Mouse (Mus musculus) embryonic fibroblast, embryonic 13.5 days (primary cell): Measurements from ENCODE around the gene Ascc3.

ENCODE experiments used
- CTCF ChIP-seq: IDR thresholded peaks from 2 replicates; pipeline ENCODE4 v1.5.1; 2011; ENCODE audit warnings: mild to moderate bottlenecking, control low read depth, low read length, moderate library complexity, borderline replicate concordance; ENCODE audit not compliant: insufficient read depth
- POLR2A ChIP-seq: IDR thresholded peaks from 2 replicates; pipeline ENCODE4 v1.6.1; 2011; ENCODE audit warnings: low read depth, mild to moderate bottlenecking, control low read depth, low read length, moderate library complexity

DNA sequence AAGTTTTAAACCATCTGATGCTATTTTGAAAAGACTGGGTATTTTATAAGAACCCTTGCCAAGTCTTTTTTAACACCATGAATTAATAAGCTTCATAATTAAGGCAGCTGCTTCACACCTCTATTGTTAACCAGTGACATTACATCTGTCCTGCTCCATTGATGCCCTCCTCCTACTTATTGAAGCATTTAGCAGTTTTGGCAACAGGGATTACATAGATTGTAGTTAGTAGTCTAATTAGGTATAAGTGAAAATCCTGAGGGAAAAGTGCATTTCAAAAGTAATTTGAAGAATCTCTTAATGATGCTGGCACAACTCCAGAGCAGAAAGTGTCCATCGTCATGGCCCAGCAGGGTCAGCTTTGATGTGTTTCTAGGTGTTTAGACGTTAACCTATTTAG, 180.3 kb downstream of the Ascc3 start:
- TF ChIP-seq POLR2A, result no peak
- TF ChIP-seq CTCF, result no peak
